Mouse (Mus musculus): ENCODE measurements around the gene Cdh1. TPM values are rescaled to one million over a fixed set of nuclear protein-coding genes. Genes with fewer than 3 reads are reported as not detected.
A peak's percentile ranks its signal among the peaks of the same experiment; 100 is the strongest.

Gene Cdh1
- polyA plus RNA-seq, 1 experiment from 2014 or later = 19.8 TPM

DNA sequence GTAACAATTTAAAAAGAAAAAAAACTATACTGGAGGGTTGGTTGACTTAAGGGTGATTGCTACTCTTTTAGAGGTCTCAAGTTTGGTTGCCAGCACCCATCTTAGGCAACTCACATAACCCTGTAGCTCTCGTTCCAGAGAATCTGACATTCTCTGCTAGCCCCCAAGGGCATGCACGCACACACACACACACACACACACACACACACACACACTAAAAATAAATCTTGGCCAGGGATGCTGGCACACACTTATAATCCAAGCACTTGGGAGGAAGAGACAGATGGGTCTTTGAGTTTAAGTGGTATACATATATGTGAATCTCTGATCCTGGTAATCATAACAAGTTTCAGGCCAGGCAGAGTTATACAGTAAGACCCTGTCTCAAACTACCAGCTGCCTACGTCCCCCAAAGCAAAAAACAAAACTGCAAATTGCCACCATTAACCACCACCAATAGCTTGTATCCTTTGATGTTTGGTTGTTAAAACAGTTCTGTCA, 94.6 kb downstream of the Cdh1 start:
- Histone ChIP-seq H3K27ac (replicated peaks; ENCODE audit: low read depth, low read length) (no peak overlapping the region), H3K27me3 (ENCODE audit: control insufficient read depth, insufficient read depth, low read length) (no peaks in the 10 kb centered on the region), H3K4me2 (ENCODE audit: low read depth, low read length) (no peak overlapping the region), H3K4me1 (ENCODE audit: control insufficient read depth, insufficient read depth, low read length) (no peaks in the 10 kb centered on the region), H3K9ac (replicated peaks; ENCODE audit: low read length) (no peak overlapping the region), H3K9me3 (replicated peaks; ENCODE audit: control insufficient read depth, low read length) (no peaks in the 10 kb centered on the region), H3K4me3 (ENCODE audit: low read depth, low read length) (no peak overlapping the region), H3K36me3 (replicated peaks; ENCODE audit: control insufficient read depth, insufficient read depth, low read depth, low read length) (no peaks in the 10 kb centered on the region)
- DNase-seq (ENCODE audit: low spot score) (no peak), ATAC-seq (replicated peaks; ENCODE audit: insufficient number of reproducible peaks, low FRiP score, low TSS enrichment, low read depth) (no peak)
- WGBS = 83% methylated on average over 3 of the region's 3 CpGs

GRCm38 (mm10) chr8:106699588-106699987, 96.4 kb downstream of the Cdh1 start:
- Histone ChIP-seq H3K9me3 (replicated peaks; ENCODE audit: control insufficient read depth, low read length) (no peaks in the 10 kb centered on the region), H3K9ac (replicated peaks; ENCODE audit: low read length) (no peak overlapping the region), H3K36me3 (replicated peaks; ENCODE audit: control insufficient read depth, insufficient read depth, low read depth, low read length) (no peaks in the 10 kb centered on the region), H3K4me3 (ENCODE audit: low read depth, low read length) (no peak overlapping the region), H3K4me1 (ENCODE audit: control insufficient read depth, insufficient read depth, low read length) (no peaks in the 10 kb centered on the region), H3K27ac (replicated peaks; ENCODE audit: low read depth, low read length) (no peak overlapping the region), H3K27me3 (ENCODE audit: control insufficient read depth, insufficient read depth, low read length) (no peaks in the 10 kb centered on the region), H3K4me2 (ENCODE audit: low read depth, low read length) (no peak overlapping the region)
- WGBS = 80% methylated on average over 5 of the region's 5 CpGs
- ATAC-seq (replicated peaks; ENCODE audit: insufficient number of reproducible peaks, low FRiP score, low TSS enrichment, low read depth) (no peak), DNase-seq (ENCODE audit: low spot score) (peak; percentile 77)

GRCm38 (mm10) chr8:106700131-106700530, 97.0 kb downstream of the Cdh1 start:
- Histone ChIP-seq H3K36me3 (replicated peaks; ENCODE audit: control insufficient read depth, insufficient read depth, low read depth, low read length) (no peaks in the 10 kb centered on the region), H3K27me3 (ENCODE audit: control insufficient read depth, insufficient read depth, low read length) (no peaks in the 10 kb centered on the region), H3K4me2 (ENCODE audit: low read depth, low read length) (no peak overlapping the region), H3K4me3 (ENCODE audit: low read depth, low read length) (no peak overlapping the region), H3K9ac (replicated peaks; ENCODE audit: low read length) (no peak overlapping the region), H3K27ac (replicated peaks; ENCODE audit: low read depth, low read length) (no peak overlapping the region), H3K9me3 (replicated peaks; ENCODE audit: control insufficient read depth, low read length) (no peaks in the 10 kb centered on the region), H3K4me1 (ENCODE audit: control insufficient read depth, insufficient read depth, low read length) (no peaks in the 10 kb centered on the region)
- ATAC-seq (replicated peaks; ENCODE audit: insufficient number of reproducible peaks, low FRiP score, low TSS enrichment, low read depth) (no peak), DNase-seq (ENCODE audit: low spot score) (no peak)
- WGBS = 90% methylated on average over 6 of the region's 6 CpGs

DNA sequence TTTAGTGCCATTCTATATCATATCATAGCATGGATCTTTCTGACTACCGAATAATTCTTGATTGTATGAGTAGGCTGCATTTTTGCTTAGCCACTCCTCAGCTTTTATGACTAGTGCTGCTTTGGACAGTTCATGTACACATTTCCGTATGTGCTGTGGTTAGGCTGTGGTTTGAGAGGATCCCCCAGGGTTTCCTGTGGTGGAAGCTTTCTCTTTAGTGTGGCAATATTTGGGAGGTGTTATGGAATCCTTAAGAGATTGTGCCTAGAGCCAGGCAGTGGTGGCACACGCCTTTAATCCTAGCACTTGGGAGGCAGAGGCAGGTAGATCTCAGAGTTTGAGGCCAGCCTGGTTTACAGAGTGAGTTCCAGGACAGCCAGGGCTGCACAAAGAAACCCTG, 98.2 kb downstream of the Cdh1 start:
- ATAC-seq (replicated peaks; ENCODE audit: insufficient number of reproducible peaks, low FRiP score, low TSS enrichment, low read depth) (no peak), DNase-seq (ENCODE audit: low spot score) (no peak)
- Histone ChIP-seq H3K4me3 (ENCODE audit: low read depth, low read length) (no peak overlapping the region), H3K4me2 (ENCODE audit: low read depth, low read length) (no peak overlapping the region), H3K9ac (replicated peaks; ENCODE audit: low read length) (no peak overlapping the region), H3K27ac (replicated peaks; ENCODE audit: low read depth, low read length) (no peak overlapping the region), H3K4me1 (ENCODE audit: control insufficient read depth, insufficient read depth, low read length) (no peaks in the 10 kb centered on the region), H3K36me3 (replicated peaks; ENCODE audit: control insufficient read depth, insufficient read depth, low read depth, low read length) (no peaks in the 10 kb centered on the region), H3K27me3 (ENCODE audit: control insufficient read depth, insufficient read depth, low read length) (no peaks in the 10 kb centered on the region), H3K9me3 (replicated peaks; ENCODE audit: control insufficient read depth, low read length) (no peaks in the 10 kb centered on the region)
- WGBS = 90% methylated on average over 3 of the region's 3 CpGs

- Histone ChIP-seq H3K27ac (replicated peaks; ENCODE audit: low read depth, low read length) (peak overlapping the region; percentile 47; the same call in 1 of the 2 replicates), H3K9ac (replicated peaks; ENCODE audit: low read length) (no peak overlapping the region; the same call in 1 of the 2 replicates), H3K4me2 (ENCODE audit: low read depth, low read length) (no peak overlapping the region), H3K36me3 (replicated peaks; ENCODE audit: control insufficient read depth, insufficient read depth, low read depth, low read length) (no peaks in the 10 kb centered on the region), H3K27me3 (ENCODE audit: control insufficient read depth, insufficient read depth, low read length) (no peaks in the 10 kb centered on the region), H3K9me3 (replicated peaks; ENCODE audit: control insufficient read depth, low read length) (no peaks in the 10 kb centered on the region), H3K4me1 (ENCODE audit: control insufficient read depth, insufficient read depth, low read length) (no peaks in the 10 kb centered on the region), H3K4me3 (ENCODE audit: low read depth, low read length) (no peak overlapping the region)
- DNase-seq (ENCODE audit: low spot score) = no peak
- ATAC-seq (replicated peaks; ENCODE audit: insufficient number of reproducible peaks, low FRiP score, low TSS enrichment, low read depth) = 0 out of 2 replicates have a peak, but pooled peaks have one; percentile 29
- WGBS = 72% methylated on average over 9 of the region's 9 CpGs
Measured at GRCm38 (mm10) chr8:106704199-106704900, 101.2 kb downstream of the Cdh1 start.

GRCm38 (mm10) chr8:106704901-106705321, 101.8 kb downstream of the Cdh1 start:
- DNase-seq (ENCODE audit: low spot score) (peak; percentile 53), ATAC-seq (replicated peaks; ENCODE audit: insufficient number of reproducible peaks, low FRiP score, low TSS enrichment, low read depth) (no peak)
- 37% methylated on average over 9 of the region's 9 CpGs for WGBS
- Histone ChIP-seq H3K9me3 (replicated peaks; ENCODE audit: control insufficient read depth, low read length) (no peaks in the 10 kb centered on the region), H3K9ac (replicated peaks; ENCODE audit: low read length) (no peak overlapping the region; the same call in 1 of the 2 replicates), H3K36me3 (replicated peaks; ENCODE audit: control insufficient read depth, insufficient read depth, low read depth, low read length) (no peaks in the 10 kb centered on the region), H3K27me3 (ENCODE audit: control insufficient read depth, insufficient read depth, low read length) (no peaks in the 10 kb centered on the region), H3K4me1 (ENCODE audit: control insufficient read depth, insufficient read depth, low read length) (no peaks in the 10 kb centered on the region), H3K4me2 (ENCODE audit: low read depth, low read length) (no peak overlapping the region), H3K27ac (replicated peaks; ENCODE audit: low read depth, low read length) (peak overlapping the region; percentile 47; the same call in 1 of the 2 replicates), H3K4me3 (ENCODE audit: low read depth, low read length) (no peak overlapping the region)

GRCm38 (mm10) chr8:106706194-106706593, 103.0 kb downstream of the Cdh1 start:
- Histone ChIP-seq H3K27ac (replicated peaks; ENCODE audit: low read depth, low read length) (no peak overlapping the region), H3K4me1 (ENCODE audit: control insufficient read depth, insufficient read depth, low read length) (no peaks in the 10 kb centered on the region), H3K9ac (replicated peaks; ENCODE audit: low read length) (no peak overlapping the region), H3K27me3 (ENCODE audit: control insufficient read depth, insufficient read depth, low read length) (no peaks in the 10 kb centered on the region), H3K36me3 (replicated peaks; ENCODE audit: control insufficient read depth, insufficient read depth, low read depth, low read length) (no peaks in the 10 kb centered on the region), H3K9me3 (replicated peaks; ENCODE audit: control insufficient read depth, low read length) (no peaks in the 10 kb centered on the region), H3K4me2 (ENCODE audit: low read depth, low read length) (no peak overlapping the region), H3K4me3 (ENCODE audit: low read depth, low read length) (no peak overlapping the region)
- ATAC-seq (replicated peaks; ENCODE audit: insufficient number of reproducible peaks, low FRiP score, low TSS enrichment, low read depth) = no peak
- DNase-seq (ENCODE audit: low spot score) = no peak
- WGBS = 87% methylated on average over 6 of the region's 6 CpGs

DNA sequence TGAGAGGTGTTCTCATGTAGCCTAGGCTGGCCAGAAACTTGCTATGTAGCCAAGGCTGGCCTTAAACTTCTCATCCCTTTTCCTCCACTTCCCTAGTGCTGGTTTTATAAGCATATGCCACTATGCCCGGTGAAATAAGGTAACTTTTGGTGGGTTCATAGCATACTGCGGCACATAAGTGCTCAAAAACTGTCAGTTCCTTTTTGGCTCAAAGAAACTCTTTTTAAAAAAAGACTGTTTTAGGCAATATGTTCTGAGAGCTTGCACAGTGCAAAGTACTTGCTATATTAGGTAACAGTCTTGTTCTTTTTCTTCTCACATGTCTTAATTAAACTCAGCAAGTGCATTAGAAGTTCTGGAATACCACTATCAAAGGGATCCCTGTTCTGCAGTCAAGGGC, 106.9 kb downstream of the Cdh1 start:
- Histone ChIP-seq H3K27ac (replicated peaks; ENCODE audit: low read depth, low read length) (no peak overlapping the region), H3K4me3 (ENCODE audit: low read depth, low read length) (no peak overlapping the region), H3K4me2 (ENCODE audit: low read depth, low read length) (no peak overlapping the region), H3K9me3 (replicated peaks; ENCODE audit: control insufficient read depth, low read length) (no peaks in the 10 kb centered on the region), H3K27me3 (ENCODE audit: control insufficient read depth, insufficient read depth, low read length) (no peaks in the 10 kb centered on the region), H3K4me1 (ENCODE audit: control insufficient read depth, insufficient read depth, low read length) (no peaks in the 10 kb centered on the region), H3K36me3 (replicated peaks; ENCODE audit: control insufficient read depth, insufficient read depth, low read depth, low read length) (no peaks in the 10 kb centered on the region), H3K9ac (replicated peaks; ENCODE audit: low read length) (no peak overlapping the region)
- 92% methylated on average over 2 of the region's 2 CpGs for WGBS
- no peak for DNase-seq (ENCODE audit: low spot score)
- ATAC-seq (replicated peaks; ENCODE audit: insufficient number of reproducible peaks, low FRiP score, low TSS enrichment, low read depth) = no peak

Data from embryonic facial prominence, embryonic 11.5 days (tissue).